Mouse (Mus musculus) cerebellum, postnatal 25 days (tissue): ENCODE data around the gene Prr22.

Experiments used
- DNase-seq, 2 experiments: peaks; one replicate each; pipeline ENCODE4 v3.0.0; 2021; ENCODE audit warnings: mixed read lengths in 2 of 2

Gene Prr22

GRCm38 (mm10) chr17:56761991-56762410 lies 8.0 kb upstream of the Prr22 start:
- peak; percentile 92 to 96 for DNase-seq

GRCm38 (mm10) chr17:56762769-56763731 lies 7.0 kb upstream of the Prr22 start:
- DNase-seq = peak; percentile 70 to 78

- DNase-seq = peak in 1 of 2 experiments; percentile 33
Measured at GRCm38 (mm10) chr17:56763741-56764250, 6.3 kb upstream of the Prr22 start.

- peak; percentile 89 to 96 for DNase-seq
Measured at GRCm38 (mm10) chr17:56764474-56765354, 5.3 kb upstream of the Prr22 start, which contains the start of gene Dus3l. Gene Dus3l, plus strand, starts transcription at chr17:56764757.

- DNase-seq = no peak
Measured at GRCm38 (mm10) chr17:56765431-56765830, 4.6 kb upstream of the Prr22 start.

GRCm38 (mm10) chr17:56766631-56767405 lies 3.2 kb upstream of the Prr22 start:
- peak in 1 of 2 experiments; percentile 35 for DNase-seq

GRCm38 (mm10) chr17:56767531-56768135 lies 2.4 kb upstream of the Prr22 start:
- no peak for DNase-seq

GRCm38 (mm10) chr17:56768941-56769340 lies 1.1 kb upstream of the Prr22 start:
- no peak for DNase-seq

GRCm38 (mm10) chr17:56777568-56777967 lies 7.5 kb downstream of the Prr22 start:
- no peak for DNase-seq

GRCm38 (mm10) chr17:56778779-56779362 lies 8.8 kb downstream of the Prr22 start:
- no peak for DNase-seq

- DNase-seq = no peak
Measured at GRCm38 (mm10) chr17:56780291-56780978, 10.4 kb downstream of the Prr22 start.

- DNase-seq = no peak
Measured at GRCm38 (mm10) chr17:56788886-56789285, 18.8 kb downstream of the Prr22 start.

- DNase-seq = no peak
Measured at GRCm38 (mm10) chr17:56789286-56789685, 19.2 kb downstream of the Prr22 start.

GRCm38 (mm10) chr17:56792588-56792987 lies 22.5 kb downstream of the Prr22 start:
- DNase-seq = no peak

- no peak for DNase-seq
Measured at GRCm38 (mm10) chr17:56793614-56794319, 23.7 kb downstream of the Prr22 start.

GRCm38 (mm10) chr17:56799276-56799675 lies 29.2 kb downstream of the Prr22 start:
- DNase-seq = no peak

- DNase-seq = no peak
Measured at GRCm38 (mm10) chr17:56802065-56802464, 32.0 kb downstream of the Prr22 start.

- no peak for DNase-seq
Measured at GRCm38 (mm10) chr17:56804952-56805351, 34.9 kb downstream of the Prr22 start.

- no peak for DNase-seq
Measured at GRCm38 (mm10) chr17:56805784-56806183, 35.7 kb downstream of the Prr22 start.

- DNase-seq = peak; percentile 83 to 87
Measured at GRCm38 (mm10) chr17:56808518-56808917, 38.5 kb downstream of the Prr22 start.
